Comparison of ENCODE assay signal across 16 mouse cellular contexts in the genomic region with DNA sequence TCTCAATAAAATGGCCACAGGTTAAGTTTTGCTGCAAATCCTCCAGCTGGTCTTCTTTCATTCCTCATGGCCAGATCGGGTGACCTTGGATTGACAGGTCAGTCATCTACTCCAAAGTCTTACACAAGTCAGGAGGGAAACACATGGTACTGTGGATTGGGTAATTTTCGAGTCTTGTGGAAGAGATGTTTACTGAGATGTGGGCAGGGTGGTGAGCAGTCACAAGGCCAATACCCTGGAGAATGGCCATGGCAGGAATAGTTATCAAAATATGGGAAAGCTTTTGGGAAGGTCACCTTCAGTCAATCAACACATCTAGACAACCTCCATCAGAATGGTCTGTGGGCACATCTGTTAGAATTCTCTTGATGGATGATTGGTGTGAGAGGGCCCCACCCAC.
"Had no signal": no experiment of that assay in that cellular context is flagged by ENCODE, and none has a peak within 500 bp of the region (broad histone marks: within the 10 kb centered on the region; RNA-seq: fewer than 3 reads in every experiment).

No protein-coding gene starts in this region.

- H3K4me3 ChIP-seq: limb, embryonic 12.5 days; liver, embryonic 15.5 days; midbrain, embryonic 10.5 days; myocyte; neural tube, embryonic 15.5 days had no signal

- H3K27me3 ChIP-seq: limb, embryonic 12.5 days; liver, embryonic 15.5 days; neural tube, embryonic 15.5 days had no signal

- H3K27ac ChIP-seq: limb, embryonic 12.5 days; liver, embryonic 15.5 days; midbrain, embryonic 10.5 days; neural tube, embryonic 15.5 days; stomach, postnatal 0 days had no signal

- H3K9me3 ChIP-seq: liver, embryonic 15.5 days; neural tube, embryonic 15.5 days had no signal

- H3K4me1 ChIP-seq: liver, embryonic 15.5 days; midbrain, embryonic 10.5 days had no signal

- ATAC-seq: lung, postnatal 0 days had no signal

- H3K9ac ChIP-seq: limb, embryonic 12.5 days; liver, embryonic 15.5 days; neural tube, embryonic 15.5 days had no signal

- DNase-seq: kidney, postnatal 36 days; layer of hippocampus, adult 9-11 months; layer of hippocampus, postnatal 36 days; liver; lung, adult 2 months; lung, postnatal 4 days; midbrain, embryonic 14.5 days; right cerebral cortex, adult 18-20 months; thymus, postnatal 4 days had no signal

- H3K36me3 ChIP-seq: limb, embryonic 12.5 days; liver, embryonic 15.5 days; midbrain, embryonic 10.5 days; neural tube, embryonic 15.5 days had no signal

- H3K4me2 ChIP-seq: limb, embryonic 12.5 days; liver, embryonic 15.5 days; neural tube, embryonic 15.5 days had no signal
